Mouse (Mus musculus): ENCODE data around the gene Furin.

Gene Furin

DNA sequence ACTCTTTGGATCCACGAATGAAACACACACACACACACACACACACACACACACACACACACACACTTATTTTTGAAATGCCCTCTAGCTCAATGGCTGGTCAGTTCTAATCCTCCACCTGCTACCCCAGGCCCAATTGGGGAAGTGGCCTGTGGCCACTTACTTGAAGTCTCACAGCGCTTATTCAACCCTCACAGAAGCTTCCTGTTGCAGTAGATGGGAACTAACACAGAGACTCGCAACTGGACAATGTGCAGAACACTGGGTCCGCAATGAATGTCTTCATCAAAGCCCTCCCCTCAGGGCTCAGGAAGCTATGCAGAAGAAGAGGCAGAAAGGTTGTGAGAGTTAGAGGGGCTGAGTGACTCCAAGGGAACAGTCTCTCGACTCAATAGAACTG lies 22.5 kb upstream of the Furin start:
- DNase-seq (ENCODE audit: low read depth), result no peak

DNA sequence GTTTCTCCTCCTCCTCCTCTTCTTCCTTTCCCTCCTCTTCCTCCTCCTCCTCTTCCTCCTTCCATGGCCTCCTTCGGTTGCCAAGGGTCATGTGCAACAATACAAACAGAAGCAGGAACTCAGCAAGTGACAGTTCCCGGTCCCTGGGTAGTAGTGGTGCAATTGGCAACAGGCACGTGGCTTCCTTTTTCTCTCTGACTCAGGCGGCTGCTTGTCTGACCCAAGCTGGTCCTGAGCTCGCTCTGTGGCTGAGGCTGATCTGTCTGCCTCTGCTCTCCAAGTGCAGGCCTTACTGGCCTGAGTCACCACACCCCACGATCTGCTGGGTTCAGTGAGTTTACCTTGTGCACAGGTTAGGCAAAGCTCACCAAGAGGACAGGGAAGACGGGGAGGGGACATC lies 21.1 kb upstream of the Furin start:
- DNase-seq (ENCODE audit: low read depth), result no peak

DNA sequence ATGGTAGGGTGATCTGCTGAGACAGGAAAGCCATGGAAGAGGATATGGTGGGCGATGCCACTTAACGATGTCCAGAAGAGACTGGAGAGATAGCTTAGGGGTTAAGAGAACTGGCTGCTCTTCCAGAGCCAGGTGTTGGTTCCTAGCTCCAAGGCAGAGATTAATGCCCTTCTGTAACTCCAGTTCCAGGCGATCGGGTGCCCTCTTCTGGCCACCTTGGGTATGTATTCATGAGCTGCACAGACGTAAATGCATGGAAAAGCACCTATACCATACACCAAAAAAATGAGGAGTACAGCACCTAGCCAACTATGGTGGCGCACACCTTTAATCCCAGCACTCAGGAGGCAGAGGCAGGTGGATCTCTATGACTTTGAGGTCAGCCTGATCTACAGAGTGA lies 19.5 kb upstream of the Furin start:
- DNase-seq (ENCODE audit: low read depth), result no peak

DNA sequence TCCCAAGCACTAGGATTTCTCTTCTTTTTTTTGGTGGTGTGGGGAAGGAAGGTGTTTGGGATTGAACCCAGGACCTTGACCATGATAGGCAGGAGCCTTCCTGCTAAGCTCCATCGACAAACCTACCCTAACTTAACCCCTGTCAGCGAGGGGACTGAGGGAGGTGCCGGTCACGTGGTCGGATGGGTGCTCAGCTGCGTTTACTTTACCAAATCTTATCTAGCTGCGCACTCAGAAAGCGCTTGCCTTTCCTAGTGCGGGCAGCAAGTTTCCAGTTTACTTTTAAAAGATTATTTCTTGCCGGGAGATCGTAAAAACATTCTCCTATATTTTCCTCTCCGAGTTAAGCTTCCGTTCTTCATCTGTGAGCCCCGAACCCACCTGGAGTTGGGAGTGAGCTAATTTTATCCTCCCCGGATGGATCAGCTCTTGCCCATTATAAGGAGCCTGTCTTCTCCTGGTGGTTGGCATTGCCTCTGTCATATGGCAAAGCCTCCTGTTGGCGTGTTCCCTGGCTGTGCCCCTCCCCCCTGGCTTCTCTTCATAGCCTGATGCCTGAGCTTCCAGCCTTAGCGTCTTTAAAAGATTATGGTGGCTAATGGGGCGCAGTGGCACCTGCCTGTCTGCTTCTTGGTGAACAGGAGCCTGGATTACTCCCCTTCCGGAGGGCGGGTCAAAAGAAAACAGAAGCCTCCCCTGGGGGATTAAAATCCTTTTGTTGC lies 17.7 kb upstream of the Furin start:
- DNase-seq (ENCODE audit: low read depth), result no peak

DNA sequence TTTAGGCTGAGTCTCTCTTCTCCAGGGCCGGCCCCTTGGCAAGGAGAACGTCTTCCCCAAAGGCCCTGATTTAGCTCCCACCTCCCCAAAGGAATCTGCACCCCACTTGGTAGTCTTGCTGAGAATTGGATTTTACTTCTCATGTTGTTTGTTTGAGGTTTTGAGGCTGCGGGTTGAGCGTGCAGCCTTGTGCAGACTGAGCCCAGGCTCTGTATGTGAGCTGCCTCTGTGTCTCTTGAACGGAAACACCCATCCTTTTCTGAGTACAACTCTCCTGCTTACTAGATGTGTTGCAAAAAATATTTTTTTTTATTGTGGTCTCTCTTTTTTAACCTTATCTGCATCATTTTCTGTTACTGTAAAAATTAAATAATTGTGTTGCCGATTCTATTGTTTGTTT lies 16.3 kb upstream of the Furin start:
- no peak for DNase-seq (ENCODE audit: low read depth)

DNA sequence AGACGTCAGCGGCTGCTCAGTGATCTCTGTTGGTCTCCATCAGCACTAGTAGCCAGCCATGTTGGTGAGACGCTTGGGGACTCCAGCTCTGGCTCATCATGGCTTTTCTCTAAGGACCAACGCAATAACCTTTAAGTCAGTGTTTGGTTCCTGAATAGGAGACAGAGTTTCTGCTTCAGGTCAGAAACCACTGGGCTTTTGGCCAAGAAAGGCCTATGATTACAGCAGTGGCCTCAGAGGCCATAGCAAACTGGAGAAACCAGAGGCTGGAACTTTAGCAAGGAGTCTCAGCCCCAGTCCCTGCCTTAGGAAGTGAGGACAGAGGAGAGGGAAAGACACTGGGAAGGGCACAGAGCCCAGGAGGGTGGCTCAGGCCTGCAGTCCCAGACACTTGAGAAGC lies 15.3 kb upstream of the Furin start:
- no peak for DNase-seq (ENCODE audit: low read depth)

DNA sequence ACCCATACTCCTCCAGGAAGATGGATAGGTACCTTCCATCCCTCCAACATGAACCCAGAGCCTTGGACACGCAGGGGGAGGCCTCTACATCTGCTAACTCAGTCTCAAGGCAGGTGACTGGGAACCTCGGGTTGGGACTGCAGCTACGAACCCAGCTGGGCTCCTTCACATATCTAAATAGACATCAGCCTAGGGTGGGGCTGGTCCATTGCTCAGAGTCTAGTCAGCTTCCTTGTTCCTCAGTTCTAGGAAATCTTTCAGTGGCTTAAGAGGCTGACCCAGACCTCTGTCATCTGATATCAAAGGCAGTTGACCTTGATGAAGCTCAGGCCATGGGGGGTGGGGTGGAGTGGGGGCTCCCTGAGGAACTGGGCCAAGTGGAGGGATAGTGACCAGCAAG lies 14.0 kb upstream of the Furin start:
- no peak for DNase-seq (ENCODE audit: low read depth)

DNA sequence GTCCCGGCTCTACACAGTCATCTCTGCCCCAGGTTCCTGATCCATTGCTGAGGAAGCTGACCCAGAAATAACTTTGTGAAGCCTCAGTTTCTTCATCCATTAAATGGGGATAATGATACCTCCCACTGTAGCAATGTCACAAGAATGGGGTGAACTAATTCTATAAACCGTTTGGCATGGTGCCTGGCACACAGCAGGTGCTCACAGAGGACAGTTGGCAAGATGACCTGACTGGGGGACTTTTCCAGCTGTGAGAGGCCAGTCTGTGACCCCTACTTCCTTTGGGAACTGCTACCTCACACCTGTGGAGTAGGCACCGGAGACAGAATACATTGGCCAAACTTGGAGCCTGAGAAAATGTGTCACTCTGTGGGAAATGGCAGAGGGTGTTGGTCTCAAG lies 12.8 kb upstream of the Furin start:
- no peak for DNase-seq (ENCODE audit: low read depth)

DNA sequence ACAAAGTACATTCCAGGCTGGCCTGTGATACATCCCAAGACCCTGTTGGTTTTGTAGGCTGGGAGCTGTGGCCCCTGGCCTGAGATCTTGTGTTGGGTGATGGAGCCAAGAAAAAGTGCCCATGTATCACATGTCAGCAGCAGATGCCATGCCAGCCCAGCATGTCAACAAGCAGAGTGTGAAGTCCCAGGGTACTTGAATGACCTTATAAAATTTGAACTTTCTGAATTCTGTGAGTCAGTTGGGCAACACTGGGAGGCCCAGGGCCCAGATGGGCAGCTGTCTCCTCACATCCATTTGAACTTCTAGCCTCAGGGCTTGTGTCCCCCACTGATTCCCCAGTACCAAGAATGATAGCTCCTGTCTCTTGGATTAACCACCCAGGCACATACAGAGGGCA lies 12.4 kb upstream of the Furin start:
- no peak for DNase-seq (ENCODE audit: low read depth)

DNA sequence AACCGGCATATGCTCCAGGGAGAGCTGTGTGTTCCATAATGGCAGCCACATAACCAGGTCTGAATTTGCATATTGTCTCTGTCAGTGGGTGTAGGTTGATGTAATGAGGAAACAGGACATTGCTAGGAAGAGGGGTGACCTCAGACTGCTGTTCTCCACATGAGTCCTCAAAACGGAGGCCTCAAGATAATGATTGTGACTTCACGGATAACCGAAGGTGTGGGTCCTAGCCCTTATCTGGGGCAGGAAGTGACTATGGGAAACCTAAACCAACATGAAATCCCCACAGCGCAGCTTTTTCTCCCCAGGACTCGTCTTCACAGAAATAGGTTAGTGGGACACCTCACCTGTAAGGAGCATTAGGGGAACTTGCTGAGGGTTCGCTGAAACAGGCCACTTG lies 11.7 kb upstream of the Furin start:
- DNase-seq (ENCODE audit: low read depth), result no peak

DNA sequence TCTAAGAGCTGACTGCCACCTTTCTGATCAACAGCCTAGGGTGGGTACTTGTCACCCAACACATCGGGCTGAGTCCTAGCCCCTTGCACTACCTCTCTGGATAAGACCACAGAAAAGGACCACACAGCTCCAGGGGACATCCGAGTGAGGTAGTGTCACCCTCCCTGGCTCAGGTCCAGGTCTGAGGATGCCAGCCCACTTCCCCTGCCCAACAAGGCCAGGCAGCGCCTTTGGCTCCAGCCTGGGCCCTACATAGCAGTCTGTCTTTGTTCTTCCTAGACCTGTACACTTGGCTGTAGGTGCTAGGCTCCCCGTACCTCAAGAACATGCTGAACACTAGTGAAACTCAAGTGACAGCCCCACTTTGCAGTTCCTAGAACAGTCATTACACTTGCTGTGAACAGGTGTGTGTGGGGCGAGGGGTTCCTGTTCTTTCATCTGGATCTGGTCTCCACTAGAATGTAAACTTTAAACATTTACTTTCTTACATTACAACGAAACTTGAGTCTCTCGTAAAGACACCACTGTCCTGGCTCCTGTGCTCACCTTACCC lies 9.1 kb upstream of the Furin start:
- no peak for DNase-seq (ENCODE audit: low read depth)

DNA sequence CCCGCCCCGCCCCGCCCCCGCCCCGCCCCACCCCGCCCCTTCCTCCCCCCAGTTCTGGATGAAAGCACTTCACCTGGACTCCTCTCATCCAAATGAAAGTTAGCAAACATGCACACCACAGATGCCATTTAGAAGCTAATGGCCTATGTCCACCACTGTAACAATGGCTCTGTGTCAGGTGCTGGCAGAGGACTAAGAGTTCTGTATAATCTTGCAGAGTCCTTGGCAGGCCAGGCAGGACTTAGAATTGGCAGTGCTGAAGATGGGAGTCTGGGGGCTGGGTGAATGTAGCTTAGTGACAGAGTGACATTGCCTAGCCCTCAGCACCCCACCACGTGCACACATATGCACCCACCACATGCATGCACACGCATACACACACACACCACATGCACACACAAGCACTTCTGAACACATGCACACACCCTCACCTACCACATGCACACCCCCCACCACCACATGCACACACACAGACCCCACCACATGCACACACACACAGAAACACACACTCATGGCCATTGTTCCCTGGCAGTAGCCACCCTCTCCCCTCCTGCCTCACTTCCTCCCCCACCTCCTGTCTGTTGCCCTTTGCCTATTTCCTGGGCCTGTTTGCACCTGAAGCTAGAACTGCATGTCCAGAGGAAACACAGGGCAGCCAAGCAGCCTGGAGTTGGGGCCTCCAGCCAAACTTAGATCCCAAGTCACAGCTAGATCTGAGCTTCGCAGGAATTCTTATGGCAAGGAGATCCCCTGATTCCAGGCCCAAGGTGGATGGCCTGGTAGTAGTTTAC lies 8.5 kb upstream of the Furin start:
- no peak for DNase-seq (ENCODE audit: low read depth)

DNA sequence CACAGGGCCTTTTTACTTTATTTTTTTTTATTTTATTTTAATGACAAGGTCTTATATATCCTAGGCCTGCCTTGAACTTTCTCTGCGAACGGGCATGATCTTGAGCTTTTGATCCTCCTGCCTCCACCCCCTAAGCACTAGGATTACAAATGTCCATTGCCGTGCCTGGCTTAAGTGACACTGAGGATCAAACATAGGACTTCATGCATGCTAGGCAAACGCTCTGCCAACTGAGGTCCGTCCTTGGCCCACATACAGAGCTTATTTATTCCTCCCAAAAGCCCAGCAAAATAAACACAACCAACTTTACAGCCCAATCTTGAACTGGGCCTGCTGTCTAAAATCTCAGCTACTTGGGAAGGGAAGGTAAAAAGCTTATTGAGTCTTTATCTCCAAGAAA lies 7.5 kb upstream of the Furin start:
- DNase-seq (ENCODE audit: low read depth), result no peak

DNA sequence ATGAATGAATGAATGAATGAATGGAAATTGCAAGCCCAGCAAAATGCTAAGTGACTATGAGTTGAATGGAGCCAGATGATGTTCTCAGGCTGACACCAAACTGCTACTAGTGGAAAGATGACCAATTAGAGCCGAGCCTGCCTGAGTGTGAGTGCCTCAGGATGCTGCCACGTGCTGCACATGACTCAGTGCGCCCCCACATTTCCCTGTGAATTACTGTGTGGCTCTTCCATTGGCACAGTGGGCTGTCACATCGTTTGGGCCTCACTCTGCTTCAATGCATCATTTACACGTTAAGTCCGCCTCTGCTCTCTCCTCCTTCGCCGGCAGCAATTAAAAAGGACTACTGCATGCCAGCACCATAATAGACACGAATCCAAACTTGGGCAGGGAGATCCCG lies 7.0 kb upstream of the Furin start:
- DNase-seq (ENCODE audit: low read depth), result no peak

DNA sequence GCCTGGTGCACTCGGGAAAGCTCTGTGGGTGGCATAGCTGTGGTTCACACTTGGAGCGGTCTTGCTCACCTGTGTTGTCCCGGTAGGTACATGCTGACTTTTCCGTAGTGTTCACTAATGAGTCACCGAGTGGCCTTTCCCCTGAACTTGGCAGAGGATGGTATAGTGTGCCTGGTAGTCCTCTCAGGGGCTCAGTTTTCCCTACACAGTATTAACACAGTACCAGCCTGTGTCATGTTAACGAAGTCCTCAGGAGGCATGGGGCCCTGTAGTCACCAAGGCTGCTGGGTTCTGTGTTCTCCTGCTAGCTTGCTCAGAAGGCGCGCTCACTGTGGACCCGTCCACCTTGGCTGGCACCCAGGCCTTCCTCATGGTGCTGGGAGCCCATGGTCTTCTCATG lies 5.1 kb upstream of the Furin start:
- DNase-seq (ENCODE audit: low read depth), result no peak

DNA sequence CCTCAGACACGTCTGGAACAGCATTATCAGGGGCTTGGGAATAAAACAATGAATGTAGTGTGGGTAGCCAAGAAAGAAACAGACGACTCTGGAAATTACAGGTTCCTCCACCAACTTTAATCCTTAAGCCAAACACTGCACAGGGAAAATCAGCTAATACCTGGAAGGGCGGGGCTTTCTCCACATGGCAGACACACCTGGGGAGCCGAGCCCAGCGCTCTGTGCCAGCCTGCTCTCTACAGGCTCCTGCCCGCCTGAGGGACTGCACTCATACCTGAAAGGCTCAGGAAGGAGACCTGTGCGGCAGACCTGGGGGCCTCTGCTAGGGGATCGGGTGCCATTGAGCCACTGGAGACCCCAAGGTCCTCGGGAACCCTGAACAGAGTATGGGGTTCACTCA lies 2.5 kb upstream of the Furin start:
- no peak for DNase-seq (ENCODE audit: low read depth)

DNA sequence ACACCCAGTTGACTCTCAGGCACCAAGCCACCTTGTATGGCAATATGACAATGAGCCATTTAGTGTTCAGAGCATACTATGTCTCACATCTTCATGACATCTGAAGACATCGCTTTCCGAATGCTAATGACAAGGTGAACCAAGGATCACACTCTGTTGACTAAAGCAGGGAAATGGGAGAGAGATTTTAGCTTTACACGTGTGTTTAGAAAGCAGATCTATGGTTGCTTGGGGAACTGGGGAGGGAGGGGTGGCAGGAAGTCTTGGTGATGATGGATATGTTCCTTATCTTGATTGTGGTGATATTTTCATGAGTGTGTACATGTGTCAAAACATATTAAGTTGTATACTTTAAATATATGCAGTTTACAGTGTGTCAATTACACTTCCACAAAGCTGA lies 950 bp upstream of the Furin start:
- DNase-seq (ENCODE audit: low read depth), result no peak

DNA sequence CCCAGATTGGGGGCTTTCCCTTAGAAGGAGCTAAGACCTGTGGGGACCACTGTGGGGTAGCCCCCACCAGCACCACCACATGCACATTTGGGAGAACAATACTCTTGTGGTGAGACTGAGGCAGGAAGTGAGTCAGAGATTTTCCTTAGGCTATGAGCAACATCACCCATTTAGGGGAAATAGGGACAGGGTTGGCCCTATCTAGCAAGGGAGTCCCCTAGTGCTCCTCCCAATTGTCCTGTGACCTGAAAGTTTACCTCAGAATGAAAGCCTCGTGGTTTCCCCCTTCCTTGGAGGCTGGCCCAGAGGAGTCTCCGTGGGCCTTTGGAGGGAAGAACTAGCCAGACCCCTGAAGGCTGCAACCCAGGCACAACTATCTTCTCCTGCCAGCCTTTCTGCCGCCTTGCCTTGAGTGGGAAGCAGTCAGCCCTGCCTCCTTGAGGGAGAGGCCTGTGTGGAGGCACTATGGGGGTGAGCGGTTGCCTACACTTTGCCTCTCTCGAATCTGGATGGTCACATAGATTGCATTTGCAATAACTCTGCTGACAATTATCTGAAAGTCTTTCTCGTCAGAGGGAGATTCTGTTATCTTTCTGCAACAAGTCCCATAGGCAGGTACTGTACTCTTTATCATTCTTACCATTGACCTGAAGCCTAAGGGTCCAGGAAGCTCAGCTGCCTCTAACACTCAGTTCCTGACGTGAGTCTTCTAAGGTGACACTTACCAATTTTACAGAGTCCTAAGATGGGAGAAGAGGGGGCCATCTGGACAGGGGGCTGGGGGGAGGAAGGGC lies 938 bp downstream of the Furin start:
- DNase-seq (ENCODE audit: low read depth), result no peak

DNA sequence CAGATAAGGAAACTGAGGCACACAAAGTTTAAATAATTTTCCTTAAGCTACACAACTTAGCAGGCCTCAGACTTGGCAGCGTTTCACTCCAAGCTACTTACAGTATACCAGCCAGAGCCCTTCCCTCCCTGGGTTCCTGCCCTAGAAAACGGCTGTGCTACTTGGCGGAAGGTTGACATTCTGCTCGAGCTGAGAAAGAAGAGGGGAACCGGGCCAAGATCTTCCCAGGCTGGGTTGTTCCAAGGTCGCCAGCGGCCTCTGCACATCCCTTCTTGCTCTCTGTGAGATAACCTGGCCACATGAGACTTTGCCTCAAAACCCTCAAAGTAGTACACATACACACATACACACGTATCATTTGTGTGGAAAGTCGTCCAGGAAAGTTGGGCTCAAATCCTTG lies 1.7 kb downstream of the Furin start:
- DNase-seq (ENCODE audit: low read depth), result no peak

DNA sequence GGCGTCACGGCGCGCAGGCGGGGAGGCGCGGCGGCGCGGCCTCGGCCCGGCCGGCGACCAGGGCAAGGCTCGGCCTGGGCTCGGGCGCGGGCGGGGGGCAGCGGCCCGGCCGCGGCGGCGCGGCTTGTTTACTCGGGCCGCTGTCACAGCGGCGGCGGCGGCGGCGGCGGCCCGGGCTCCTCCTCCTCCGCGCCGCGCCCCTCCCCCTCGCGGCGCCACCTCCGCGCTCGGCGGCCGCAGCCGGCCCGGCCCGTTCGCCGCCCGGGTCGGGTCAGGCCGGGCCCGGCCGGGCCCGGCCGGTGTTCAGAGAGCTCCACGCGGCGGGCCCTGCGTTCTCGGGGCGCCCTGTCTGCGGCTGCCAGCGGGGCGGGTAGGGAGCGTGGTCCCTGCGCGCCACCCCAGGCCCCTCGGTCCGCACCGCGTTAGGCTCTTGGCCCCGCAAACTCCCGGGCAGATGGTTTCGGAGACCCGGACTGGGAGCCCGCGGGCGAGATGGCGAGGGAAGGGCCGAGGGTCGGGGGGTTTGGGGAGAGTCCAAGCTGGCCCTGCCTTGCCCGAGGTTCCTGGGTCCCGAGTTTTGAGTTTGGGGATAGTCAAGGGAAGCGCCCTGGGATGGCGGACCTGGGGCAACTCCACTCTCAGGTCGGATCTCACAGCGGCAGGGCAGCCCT lies 2.5 kb downstream of the Furin start:
- no peak for DNase-seq (ENCODE audit: low read depth)

DNA sequence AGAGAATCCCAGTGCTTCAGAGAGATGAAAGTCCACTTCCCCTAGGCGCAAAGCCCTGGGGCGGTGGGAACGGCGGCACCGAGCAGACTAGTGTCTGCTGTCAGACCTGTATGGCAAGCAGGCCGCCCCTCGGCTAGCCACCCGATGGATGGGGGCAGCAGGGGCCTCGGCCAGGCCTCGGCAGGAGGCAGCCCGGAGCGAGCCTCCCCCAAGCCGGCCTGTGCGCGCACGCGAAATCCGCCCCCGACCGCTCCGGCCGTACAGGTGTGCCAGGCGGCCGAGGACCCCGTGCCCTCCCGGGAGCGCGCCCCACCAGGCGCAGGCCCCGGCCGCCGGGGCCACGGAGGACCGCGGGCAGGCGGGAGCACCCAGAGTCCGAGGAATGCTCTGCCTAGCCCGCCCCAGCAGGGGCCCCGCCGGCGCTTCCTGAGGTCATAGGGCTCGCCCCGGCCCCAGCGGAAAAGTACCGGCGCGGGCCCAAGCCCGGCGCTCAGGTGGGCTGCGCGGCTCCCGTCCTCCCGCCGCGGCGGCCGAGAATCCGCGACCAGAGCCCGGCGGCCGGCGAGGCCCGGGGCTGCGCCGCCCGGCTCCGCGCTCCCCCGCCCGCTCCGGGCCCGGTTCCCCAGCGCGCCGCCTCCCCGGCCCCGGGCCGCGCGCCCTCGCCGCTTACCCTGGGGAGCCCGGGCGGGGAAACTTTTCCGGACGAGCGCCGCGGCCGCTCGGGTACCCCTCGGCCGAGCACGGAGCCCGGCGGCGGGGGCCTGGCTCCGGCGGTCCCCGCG lies 3.2 kb downstream of the Furin start:
- no peak for DNase-seq (ENCODE audit: low read depth)

Measured in c-Kit-positive CD71-negative TER-119-negative erythroid progenitor cells, embryonic 14.5 days (primary cell).